Mouse (Mus musculus): ENCODE measurements around the gene Clybl.

Clybl gene

GRCm38 (mm10) chr14:122251346-122251745 is 69.8 kb downstream of the Clybl start:
- no peak for DNase-seq (ENCODE audit: low spot score)

GRCm38 (mm10) chr14:122255562-122256260 is 74.2 kb downstream of the Clybl start:
- DNase-seq (ENCODE audit: low spot score): no peak

GRCm38 (mm10) chr14:122256261-122256634 is 74.7 kb downstream of the Clybl start:
- no peak for DNase-seq (ENCODE audit: low spot score)

- no peak for DNase-seq (ENCODE audit: low spot score)
Measured at GRCm38 (mm10) chr14:122258297-122258696, 76.8 kb downstream of the Clybl start.

GRCm38 (mm10) chr14:122261250-122261649 is 79.7 kb downstream of the Clybl start:
- no peak for DNase-seq (ENCODE audit: low spot score)

GRCm38 (mm10) chr14:122262851-122263659 is 81.6 kb downstream of the Clybl start:
- no peak for DNase-seq (ENCODE audit: low spot score)

- DNase-seq (ENCODE audit: low spot score): no peak
Measured at GRCm38 (mm10) chr14:122265214-122265613, 83.7 kb downstream of the Clybl start.

GRCm38 (mm10) chr14:122267590-122267989 is 86.1 kb downstream of the Clybl start:
- DNase-seq (ENCODE audit: low spot score): no peak

- no peak for DNase-seq (ENCODE audit: low spot score)
Measured at GRCm38 (mm10) chr14:122271104-122271746, 89.7 kb downstream of the Clybl start.

- DNase-seq (ENCODE audit: low spot score): no peak
Measured at GRCm38 (mm10) chr14:122277142-122277541, 95.6 kb downstream of the Clybl start.

GRCm38 (mm10) chr14:122279462-122280308 is 98.2 kb downstream of the Clybl start:
- no peak for DNase-seq (ENCODE audit: low spot score)

- no peak for DNase-seq (ENCODE audit: low spot score)
Measured at GRCm38 (mm10) chr14:122280309-122281071, 99.0 kb downstream of the Clybl start.

GRCm38 (mm10) chr14:122281072-122281634 is 99.6 kb downstream of the Clybl start:
- no peak for DNase-seq (ENCODE audit: low spot score)

GRCm38 (mm10) chr14:122283959-122284358 is 102.5 kb downstream of the Clybl start:
- no peak for DNase-seq (ENCODE audit: low spot score)

GRCm38 (mm10) chr14:122296399-122296798 is 114.9 kb downstream of the Clybl start:
- no peak for DNase-seq (ENCODE audit: low spot score)

GRCm38 (mm10) chr14:122296864-122297263 is 115.4 kb downstream of the Clybl start:
- no peak for DNase-seq (ENCODE audit: low spot score)

GRCm38 (mm10) chr14:122297386-122298109 is 116.0 kb downstream of the Clybl start:
- no peak for DNase-seq (ENCODE audit: low spot score)

GRCm38 (mm10) chr14:122300261-122300660 is 118.8 kb downstream of the Clybl start:
- DNase-seq (ENCODE audit: low spot score): no peak

- DNase-seq (ENCODE audit: low spot score): no peak
Measured at GRCm38 (mm10) chr14:122303821-122304220, 122.3 kb downstream of the Clybl start.

GRCm38 (mm10) chr14:122305132-122305531 is 123.6 kb downstream of the Clybl start:
- DNase-seq (ENCODE audit: low spot score): no peak

Measured in MN1 (cell line).